Mouse (Mus musculus): ENCODE data around the gene Btbd7. TPM values are rescaled to one million over a fixed set of nuclear protein-coding genes. Genes with fewer than 3 reads are reported as not detected.

Gene Btbd7
- polyA plus RNA-seq, 1 experiment = 11.9 TPM

GRCm38 (mm10) chr12:102739096-102739495 lies 139.2 kb downstream of the Btbd7 start:
- TF ChIP-seq POLR2A (IDR thresholded peaks at IDR 0.05; ENCODE audit: low read depth, low read length) (no peak), CTCF (conservative IDR thresholded peaks at IDR 0.05; ENCODE audit: insufficient read depth, insufficient read length, low read depth, low read length) (no peak)
- WGBS = 74% methylated on average over 5 of the region's 5 CpGs
- DNase-seq = no peak
- H3K27me3 ChIP-seq (replicated peaks; ENCODE audit: control insufficient read depth, insufficient read depth, low read length) = no peaks in the 10 kb centered on the region
- H3K36me3 ChIP-seq (ENCODE audit: control insufficient read depth, insufficient read depth, low read length) = no peaks in the 10 kb centered on the region
- no peak overlapping the region for H3K27ac ChIP-seq (ENCODE audit: insufficient read depth, low read depth, low read length)
- H3K4me3 ChIP-seq (ENCODE audit: insufficient read depth, low read depth, low read length) = no peak overlapping the region
- H3K4me1 ChIP-seq (ENCODE audit: control insufficient read depth, insufficient read depth, low read length) = peaks cover 3% of the 10 kb centered on the region; the same call in 1 of the 2 replicates

GRCm38 (mm10) chr12:102733381-102733780 lies 144.9 kb downstream of the Btbd7 start:
- Histone ChIP-seq H3K4me1 (ENCODE audit: control insufficient read depth, insufficient read depth, low read length) (peaks cover 10% of the 10 kb centered on the region), H3K27ac (ENCODE audit: insufficient read depth, low read depth, low read length) (no peak overlapping the region), H3K4me3 (ENCODE audit: insufficient read depth, low read depth, low read length) (no peak overlapping the region), H3K36me3 (ENCODE audit: control insufficient read depth, insufficient read depth, low read length) (no peaks in the 10 kb centered on the region), H3K27me3 (replicated peaks; ENCODE audit: control insufficient read depth, insufficient read depth, low read length) (no peaks in the 10 kb centered on the region)
- peak; percentile 64 for DNase-seq
- TF ChIP-seq POLR2A (IDR thresholded peaks at IDR 0.05; ENCODE audit: low read depth, low read length) (no peak), CTCF (conservative IDR thresholded peaks at IDR 0.05; ENCODE audit: insufficient read depth, insufficient read length, low read depth, low read length) (peak; percentile 78)
- 21% methylated on average over 4 of the region's 5 CpGs for WGBS

- TF ChIP-seq POLR2A (IDR thresholded peaks at IDR 0.05; ENCODE audit: low read depth, low read length) = no peak
- no peak for TF ChIP-seq CTCF (conservative IDR thresholded peaks at IDR 0.05; ENCODE audit: insufficient read depth, insufficient read length, low read depth, low read length)
- H3K4me3 ChIP-seq (ENCODE audit: insufficient read depth, low read depth, low read length) = 0 out of 2 replicates have a peak overlapping the region, but pooled peaks have one; percentile 11
- peak overlapping the region; percentile 44; the same call in 1 of the 2 replicates for H3K27ac ChIP-seq (ENCODE audit: insufficient read depth, low read depth, low read length)
- no peaks in the 10 kb centered on the region for H3K36me3 ChIP-seq (ENCODE audit: control insufficient read depth, insufficient read depth, low read length)
- H3K4me1 ChIP-seq (ENCODE audit: control insufficient read depth, insufficient read depth, low read length) = peaks cover 10% of the 10 kb centered on the region
- WGBS = 24% methylated on average over 16 of the region's 16 CpGs
- no peaks in the 10 kb centered on the region for H3K27me3 ChIP-seq (replicated peaks; ENCODE audit: control insufficient read depth, insufficient read depth, low read length)
- DNase-seq = peak; percentile 48
Measured at GRCm38 (mm10) chr12:102730798-102731619, 147.3 kb downstream of the Btbd7 start.

Other genes with a start within 250 kb of the Btbd7 start
- gene Itpk1, start 173.5 kb downstream of the Btbd7 start, polyA plus RNA-seq (2012; rRNA removed) = 27.6 and 29.0 TPM in 2 replicates
- 0.49 and 0.74 TPM in 2 replicates for gene Moap1, start 134.8 kb downstream of the Btbd7 start, polyA plus RNA-seq (2012; rRNA removed)
- 2.2 and 2.9 TPM in 2 replicates for gene Tmem251, start 134.7 kb downstream of the Btbd7 start, polyA plus RNA-seq (2012; rRNA removed)
- gene Gm28051, start 120.7 kb downstream of the Btbd7 start, polyA plus RNA-seq (2012; rRNA removed) = not detected in 2 replicates
- gene Gon7, start 120.7 kb downstream of the Btbd7 start, polyA plus RNA-seq (2012; rRNA removed) = 9.3 and 10.4 TPM in 2 replicates
- 12.2 and 14.8 TPM in 2 replicates for gene Ubr7, start 120.5 kb downstream of the Btbd7 start, polyA plus RNA-seq (2012; rRNA removed)
- gene Gm20604, start 119.8 kb downstream of the Btbd7 start, polyA plus RNA-seq (2012; rRNA removed) = 2.5 and 3.5 TPM in 2 replicates
- gene Cox8c, start 20.8 kb upstream of the Btbd7 start, polyA plus RNA-seq (2012; rRNA removed) = not detected in 2 replicates
- gene Unc79, start 70.4 kb upstream of the Btbd7 start, polyA plus RNA-seq (2012; rRNA removed) = 0.03 and 0.13 TPM in 2 replicates